Mouse (Mus musculus) fibroblast of lung, adult 2 months (primary cell): ENCODE measurements around the gene Scml4.

Experiments
- DNase-seq: peaks from one replicate; pipeline ENCODE4 v3.0.0-alpha.2; 2011; ENCODE audit warnings: low read depth

Scml4 gene

GRCm38 (mm10) chr10:42995484-42995895, 135.3 kb downstream of the Scml4 start:
- no peak for DNase-seq

- no peak for DNase-seq
Observed at GRCm38 (mm10) chr10:42997278-42997677, 137.1 kb downstream of the Scml4 start.

DNA sequence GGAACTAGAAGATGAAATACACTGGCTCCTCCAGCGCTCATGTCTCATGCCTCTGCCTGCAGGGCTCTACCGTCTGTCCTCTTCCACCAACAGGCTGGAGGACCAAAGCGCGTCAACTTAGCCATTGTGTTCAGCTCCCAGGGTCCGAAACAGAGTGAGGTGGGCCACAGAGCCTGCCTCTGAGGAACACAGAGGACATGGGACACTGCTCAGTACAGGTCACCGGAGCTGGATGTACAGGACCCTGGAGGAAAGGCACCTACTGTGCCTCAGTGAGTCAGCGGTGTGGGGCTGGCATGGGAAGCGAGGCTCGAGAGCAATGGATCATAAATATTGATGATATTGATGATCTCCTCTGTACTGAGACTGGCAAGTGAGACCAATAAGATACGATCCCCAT, 139.2 kb downstream of the Scml4 start:
- DNase-seq = no peak

GRCm38 (mm10) chr10:43001433-43001832, 141.3 kb downstream of the Scml4 start:
- DNase-seq = no peak

DNA sequence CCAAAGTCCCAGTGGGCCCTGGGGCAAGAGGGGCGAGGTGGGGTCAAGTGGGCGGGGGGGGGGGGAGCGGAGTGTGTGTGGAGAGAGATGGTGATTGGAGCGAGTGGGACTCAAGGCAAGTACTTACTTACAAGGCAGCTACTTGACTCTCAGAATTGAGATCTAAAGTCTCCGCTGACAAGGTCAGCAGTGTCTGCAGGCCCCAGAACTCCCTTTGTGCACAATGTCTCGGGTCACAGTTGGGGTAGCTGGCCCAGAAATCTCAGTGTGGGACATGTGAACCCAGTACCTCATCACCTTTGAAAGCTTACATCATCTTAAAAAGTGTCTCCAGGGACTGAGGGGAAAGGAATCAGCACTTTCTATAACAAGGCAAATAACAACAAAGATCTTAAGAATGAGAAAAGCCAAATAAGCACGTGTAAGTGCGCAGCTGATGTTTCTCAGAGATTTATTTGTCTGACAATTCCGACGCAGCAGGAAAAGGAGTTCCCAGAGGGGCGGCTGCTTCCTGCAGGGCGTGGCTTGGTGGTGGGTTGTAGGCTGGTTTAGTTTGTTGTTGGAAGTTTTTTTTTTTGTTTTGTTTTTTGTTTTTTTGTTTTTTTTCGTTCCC, 142.0 kb downstream of the Scml4 start:
- DNase-seq = no peak

GRCm38 (mm10) chr10:43002721-43003465, 142.7 kb downstream of the Scml4 start:
- no peak for DNase-seq

- DNase-seq = no peak
Observed at GRCm38 (mm10) chr10:43003466-43003757, 143.2 kb downstream of the Scml4 start.

DNA sequence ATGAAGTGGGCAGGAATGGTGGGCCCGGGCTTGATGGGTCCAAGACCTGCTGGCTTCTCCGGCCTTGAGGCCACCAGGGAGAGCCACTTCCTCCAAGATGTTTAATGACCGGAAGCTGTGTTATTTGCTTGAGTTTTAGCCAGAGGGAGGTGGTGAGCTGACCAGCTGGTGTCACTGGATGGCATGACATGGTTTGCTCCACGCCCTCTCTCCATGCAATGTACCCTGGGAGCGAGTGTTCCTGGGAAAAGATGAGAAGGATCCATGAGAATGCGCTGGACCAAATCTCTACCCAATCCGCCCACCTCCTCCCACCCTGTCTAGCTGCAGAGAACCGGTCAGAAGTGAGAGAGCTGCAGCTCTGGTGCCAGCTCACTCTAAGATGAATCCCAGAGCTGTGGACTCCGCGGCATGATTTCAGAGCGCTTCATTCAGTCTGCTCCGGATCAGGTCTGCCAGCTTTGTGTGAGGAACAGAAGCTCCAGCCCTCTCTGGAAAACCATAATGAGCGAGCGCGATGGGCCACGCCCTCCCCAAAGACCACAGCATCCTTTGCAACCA, 144.1 kb downstream of the Scml4 start:
- no peak for DNase-seq

DNA sequence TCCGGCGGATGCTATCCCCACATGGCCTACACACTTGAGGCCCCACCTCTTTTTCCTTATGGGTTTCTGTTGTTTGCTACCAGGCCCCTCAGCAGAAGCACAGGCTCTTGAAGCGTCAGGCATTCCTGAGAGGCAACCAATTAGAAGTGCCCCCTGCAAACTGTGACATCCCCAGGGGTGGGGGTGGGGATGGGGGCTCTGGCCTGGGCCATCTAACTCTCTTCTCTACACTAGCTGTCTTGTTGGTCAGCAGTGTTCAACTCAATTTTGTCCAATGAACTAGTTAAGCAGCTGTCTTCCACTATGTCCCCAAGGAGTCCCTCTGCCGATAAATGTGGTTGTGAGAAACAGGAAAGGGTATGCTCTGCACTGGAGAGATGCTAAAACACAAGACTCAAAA, 144.9 kb downstream of the Scml4 start:
- DNase-seq = no peak

DNA sequence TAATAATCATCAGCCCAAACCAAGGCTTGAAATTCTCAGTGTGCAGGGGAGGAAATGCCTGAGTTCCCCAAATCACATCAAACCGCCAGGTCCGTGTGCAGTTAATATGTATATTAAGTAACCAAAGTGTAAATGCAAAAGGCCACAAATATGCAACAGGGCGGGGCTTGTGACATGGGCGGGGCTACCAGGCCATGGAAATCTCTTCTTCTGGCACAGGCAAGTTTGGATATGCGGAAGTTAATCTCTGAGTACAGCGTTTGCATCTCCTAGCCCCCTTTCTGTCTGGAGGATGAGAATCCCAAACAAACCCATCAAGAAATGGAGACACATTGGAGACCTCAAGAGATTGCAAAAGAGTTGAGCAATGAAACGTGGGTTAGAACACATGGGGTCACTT, 145.5 kb downstream of the Scml4 start:
- DNase-seq = no peak

- DNase-seq = no peak
Observed at GRCm38 (mm10) chr10:43006534-43006933, 146.4 kb downstream of the Scml4 start.

GRCm38 (mm10) chr10:43008116-43008515, 147.9 kb downstream of the Scml4 start:
- DNase-seq = no peak
